In the genomic region with DNA sequence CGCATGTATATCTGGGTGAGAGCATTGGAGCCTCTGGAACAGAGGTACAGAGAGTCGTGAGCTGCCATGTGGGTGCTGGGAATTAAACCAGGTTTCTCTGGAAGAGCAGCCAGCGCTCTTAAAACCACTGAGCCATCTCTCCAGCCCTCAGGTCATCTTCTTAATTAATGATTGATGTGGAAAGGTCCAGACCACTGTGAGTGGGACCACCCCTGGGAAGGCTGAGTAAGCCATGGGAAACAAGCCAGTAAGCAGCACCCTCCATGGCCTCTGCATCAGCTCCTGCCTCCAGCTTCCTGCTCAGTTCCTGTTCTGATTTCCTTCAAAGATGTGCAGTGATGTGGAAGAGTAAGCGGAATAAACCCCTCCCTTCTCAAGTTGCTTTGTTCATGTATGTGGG, we compare ENCODE assay signal across 30 mouse cellular contexts. TPM values are rescaled to one million over a fixed set of nuclear protein-coding genes. Genes with fewer than 3 reads are reported as not detected.
A peak's percentile ranks its signal among the peaks of the same experiment; 100 is the strongest.
DNase-seq lines count a peak whose midpoint lies in the region; ATAC-seq and TF ChIP-seq lines count a peak whose summit lies in the region.
"Had no signal": no experiment of that assay in that cellular context is flagged by ENCODE, and none has a peak within 500 bp of the region (broad histone marks: within the 10 kb centered on the region; RNA-seq: fewer than 3 reads in every experiment).

No protein-coding gene starts in this region.

- no peaks in the 10 kb centered on the region for H3K27me3 ChIP-seq in kidney, adult 2 months (replicated peaks; ENCODE audit: control insufficient read depth, insufficient read depth, low read length)
- H3K27me3 ChIP-seq in limb, embryonic 11.5 days (ENCODE audit: control insufficient read depth, insufficient read depth, low read length), result no peaks in the 10 kb centered on the region; the same call in 1 of the 2 replicates
- peaks cover 30% of the 10 kb centered on the region for H3K27me3 ChIP-seq in limb, embryonic 10.5 days (ENCODE audit: low read depth, poor library complexity, severe bottlenecking)
- H3K27me3 ChIP-seq: CH12.LX; forebrain, embryonic 15.5 days; stomach, embryonic 15.5 days had no signal

- H3K36me3 ChIP-seq in kidney, adult 2 months (ENCODE audit: control insufficient read depth, insufficient read depth, low read length), result no peaks in the 10 kb centered on the region
- no peaks in the 10 kb centered on the region for H3K36me3 ChIP-seq in limb, embryonic 11.5 days (ENCODE audit: control insufficient read depth, insufficient read depth, low read length)
- no peaks in the 10 kb centered on the region for H3K36me3 ChIP-seq in limb, embryonic 10.5 days
- H3K36me3 ChIP-seq: embryonic facial prominence, embryonic 13.5 days; forebrain, embryonic 10.5 days; forebrain, embryonic 15.5 days; heart, embryonic 12.5 days; hindbrain, embryonic 13.5 days; limb, embryonic 12.5 days; neural tube, embryonic 13.5 days; stomach, embryonic 15.5 days had no signal

- H3K4me3 ChIP-seq in kidney, adult 2 months (ENCODE audit: insufficient read depth, low read depth, low read length), result no peak overlapping the region
- no peak overlapping the region for H3K4me3 ChIP-seq in limb, embryonic 11.5 days (ENCODE audit: low read depth, low read length)
- H3K4me3 ChIP-seq in limb, embryonic 10.5 days, result no peak overlapping the region
- no peak overlapping the region for H3K4me3 ChIP-seq in lung, adult 2 months (replicated peaks; ENCODE audit: extremely low read depth, low read depth, low read length)
- H3K4me3 ChIP-seq: embryonic facial prominence, embryonic 13.5 days; forebrain, embryonic 10.5 days; forebrain, embryonic 15.5 days; heart, adult 2 months; heart, embryonic 12.5 days; hindbrain, embryonic 13.5 days; limb, embryonic 12.5 days; neural tube, embryonic 13.5 days; stomach, embryonic 15.5 days had no signal

- H3K27ac ChIP-seq in kidney, adult 2 months (ENCODE audit: insufficient read depth, low read depth, low read length), result no peak overlapping the region
- no peak overlapping the region for H3K27ac ChIP-seq in limb, embryonic 11.5 days (replicated peaks; ENCODE audit: low read depth, low read length)
- H3K27ac ChIP-seq in limb, embryonic 10.5 days, result no peak overlapping the region
- H3K27ac ChIP-seq: embryonic facial prominence, embryonic 13.5 days; forebrain, embryonic 10.5 days; forebrain, embryonic 15.5 days; heart, adult 2 months; hindbrain, embryonic 13.5 days; limb, embryonic 12.5 days; neural tube, embryonic 13.5 days; stomach, embryonic 15.5 days had no signal

- H3K9me3 ChIP-seq in limb, embryonic 11.5 days (ENCODE audit: control insufficient read depth, low read length), result no peaks in the 10 kb centered on the region; the same call in 1 of the 2 replicates
- no peaks in the 10 kb centered on the region for H3K9me3 ChIP-seq in limb, embryonic 10.5 days (replicated peaks)
- H3K9me3 ChIP-seq: embryonic facial prominence, embryonic 13.5 days; forebrain, embryonic 10.5 days; forebrain, embryonic 15.5 days; heart, embryonic 12.5 days; hindbrain, embryonic 13.5 days; limb, embryonic 12.5 days; neural tube, embryonic 13.5 days; stomach, embryonic 15.5 days had no signal

- ATAC-seq in limb, embryonic 11.5 days (ENCODE audit: insufficient number of reproducible peaks, low FRiP score, low TSS enrichment, low read depth), result no peak
- ATAC-seq: forebrain, embryonic 15.5 days; intestine, embryonic 16.5 days had no signal

- WGBS in kidney, adult 2 months, result 19% methylated on average over 4 of the region's 4 CpGs
- WGBS in limb, embryonic 11.5 days, result 64% methylated on average over 4 of the region's 4 CpGs
- WGBS in limb, embryonic 10.5 days, result 72% methylated on average over 4 of the region's 4 CpGs
- WGBS in lung, adult 2 months, result 49% methylated on average over 4 of the region's 4 CpGs

- DNase-seq in kidney, adult 2 months, result peak; percentile 63
- DNase-seq in kidney, postnatal 10 days, result no peak
- DNase-seq in limb, embryonic 11.5 days (ENCODE audit: low spot score), result no peak
- DNase-seq in limb, embryonic 10.5 days (ENCODE audit: low spot score), result no peak
- peak; percentile 46 for DNase-seq in retina, postnatal 1 day
- DNase-seq in retina, embryonic 14.5 days (ENCODE audit: low spot score), result no peak
- DNase-seq in lung, adult 2 months, result no peak
- no peak for DNase-seq in lung, adult 18-20 months
- DNase-seq: adrenal gland, postnatal 14 days; cerebellum, adult 11 months; cerebellum, adult 9-10 months; gastrocnemius, postnatal 25 days; heart, adult 2 months; heart, postnatal 4 days; lung, embryonic 14.5 days; lung, postnatal 14 days; right cerebral cortex, postnatal 14 days had no signal

- 0 out of 2 replicates have a peak overlapping the region, but pooled peaks have one; percentile 30 for H3K9ac ChIP-seq in limb, embryonic 11.5 days (ENCODE audit: low read length)
- H3K9ac ChIP-seq: embryonic facial prominence, embryonic 13.5 days; forebrain, embryonic 15.5 days; heart, embryonic 12.5 days; hindbrain, embryonic 13.5 days; limb, embryonic 12.5 days; lung, embryonic 14.5 days; neural tube, embryonic 13.5 days; stomach, embryonic 15.5 days had no signal

- peaks cover 7% of the 10 kb centered on the region for H3K4me1 ChIP-seq in kidney, adult 2 months (ENCODE audit: control insufficient read depth, insufficient read depth, low read length)
- H3K4me1 ChIP-seq in limb, embryonic 11.5 days (ENCODE audit: control insufficient read depth, insufficient read depth, low read length), result peaks cover 10% of the 10 kb centered on the region; the same call in 1 of the 2 replicates
- peaks cover 26% of the 10 kb centered on the region for H3K4me1 ChIP-seq in limb, embryonic 10.5 days
- H3K4me1 ChIP-seq in lung, adult 2 months (ENCODE audit: control insufficient read depth, insufficient read depth, low read length), result peaks cover 7% of the 10 kb centered on the region; the same call in 1 of the 2 replicates

- TF ChIP-seq CTCF in kidney, adult 2 months (conservative IDR thresholded peaks at IDR 0.05; ENCODE audit: insufficient read depth, insufficient read length, low read depth, low read length), result no peak
- TF ChIP-seq CTCF in lung, adult 2 months (IDR thresholded peaks at IDR 0.05; ENCODE audit: insufficient read depth, low read length), result no peak

- no peak overlapping the region for H3K4me2 ChIP-seq in limb, embryonic 11.5 days (ENCODE audit: low read depth, severe bottlenecking)
- H3K4me2 ChIP-seq: embryonic facial prominence, embryonic 13.5 days; forebrain, embryonic 15.5 days; heart, embryonic 12.5 days; hindbrain, embryonic 13.5 days; limb, embryonic 12.5 days; lung, embryonic 14.5 days; neural tube, embryonic 13.5 days; stomach, embryonic 15.5 days had no signal

- no peak for TF ChIP-seq POLR2A in kidney, adult 2 months (IDR thresholded peaks at IDR 0.05; ENCODE audit: low read depth, low read length)
- no peak for TF ChIP-seq POLR2A in lung, adult 2 months (IDR thresholded peaks at IDR 0.05; ENCODE audit: borderline replicate concordance, extremely low read depth, low read depth, low read length)

RNA-seq across cellular contexts. Expression of gene Zfp575, which starts 4.7 kb away (rescaled TPM):
- polyA plus RNA-seq in kidney, adult 2 months (2012; rRNA removed), result 0.11 and 0.15 TPM in 2 replicates
- polyA plus RNA-seq in limb, embryonic 11.5 days (2014; fragmentation: Nextera tagmentation; extraction: Ambion mirVana), result 2.1 and 2.3 TPM in 2 replicates
- 1.6 and 2.6 TPM in 2 replicates for polyA plus RNA-seq in limb, embryonic 10.5 days (2016; fragmentation: Nextera tagmentation; extraction: Ambion mirVana)
- 0.16 and 0.27 TPM in 2 replicates for polyA plus RNA-seq in lung, adult 2 months (2012; rRNA removed)

RNA-seq across cellular contexts. Expression of gene Ethe1, which starts 4.8 kb away (rescaled TPM):
- polyA plus RNA-seq in kidney, adult 2 months (2012; rRNA removed), result 172 and 173 TPM in 2 replicates
- polyA plus RNA-seq in limb, embryonic 11.5 days (2014; fragmentation: Nextera tagmentation; extraction: Ambion mirVana), result 30.8 and 32.2 TPM in 2 replicates
- polyA plus RNA-seq in limb, embryonic 10.5 days (2016; fragmentation: Nextera tagmentation; extraction: Ambion mirVana), result 27.1 and 31.9 TPM in 2 replicates
- 20.2 and 24.5 TPM in 2 replicates for polyA plus RNA-seq in lung, adult 2 months (2012; rRNA removed)

RNA-seq across cellular contexts. Expression of gene Phldb3, which starts 18.4 kb away (rescaled TPM):
- polyA plus RNA-seq in kidney, adult 2 months (2012; rRNA removed), result 2.8 and 3.1 TPM in 2 replicates
- polyA plus RNA-seq in limb, embryonic 11.5 days (2014; fragmentation: Nextera tagmentation; extraction: Ambion mirVana), result 0.16 and 0.21 TPM in 2 replicates
- 0.09 and 0.14 TPM in 2 replicates for polyA plus RNA-seq in limb, embryonic 10.5 days (2016; fragmentation: Nextera tagmentation; extraction: Ambion mirVana)
- polyA plus RNA-seq in lung, adult 2 months (2012; rRNA removed), result 3.6 and 5.9 TPM in 2 replicates
- polyA plus RNA-seq: forebrain, embryonic 10.5 days; forebrain, embryonic 15.5 days; heart, embryonic 12.5 days; heart, postnatal 0 days; hindbrain, embryonic 13.5 days; neural tube, embryonic 13.5 days had no signal

RNA-seq across cellular contexts. Expression of gene Lypd3, which starts 44.2 kb away (rescaled TPM):
- 0.06 and 0.67 TPM in 2 replicates for polyA plus RNA-seq in kidney, adult 2 months (2012; rRNA removed)
- polyA plus RNA-seq in limb, embryonic 11.5 days (2014; fragmentation: Nextera tagmentation; extraction: Ambion mirVana), result 1.7 and 2.8 TPM in 2 replicates
- polyA plus RNA-seq in limb, embryonic 10.5 days (2016; fragmentation: Nextera tagmentation; extraction: Ambion mirVana), result 1.5 and 2.2 TPM in 2 replicates
- polyA plus RNA-seq in lung, adult 2 months (2012; rRNA removed), result 0.07 and 63.0 TPM in 2 replicates
- polyA plus RNA-seq: C2C12; frontal cortex, adult 2 months; heart, adult 2 months; heart, postnatal 0 days; hindbrain, embryonic 13.5 days had no signal

RNA-seq across cellular contexts. Expression of gene Xrcc1, which starts 46.1 kb away (rescaled TPM):
- 29.0 and 31.2 TPM in 2 replicates for polyA plus RNA-seq in kidney, adult 2 months (2012; rRNA removed)
- 141 and 148 TPM in 2 replicates for polyA plus RNA-seq in limb, embryonic 11.5 days (2014; fragmentation: Nextera tagmentation; extraction: Ambion mirVana)
- polyA plus RNA-seq in limb, embryonic 10.5 days (2016; fragmentation: Nextera tagmentation; extraction: Ambion mirVana), result 163 and 182 TPM in 2 replicates
- polyA plus RNA-seq in lung, adult 2 months (2012; rRNA removed), result 36.9 and 40.5 TPM in 2 replicates

Comparison
In these comparisons a context has a peak if more than half of its experiments do, and no peak if none do; other contexts are left out.
1. DNase-seq: peak in kidney, adult 2 months (single experiment) and retina, postnatal 1 day (single experiment); none in kidney, postnatal 10 days (single experiment), limb, embryonic 11.5 days (single experiment), limb, embryonic 10.5 days (single experiment), retina, embryonic 14.5 days (single experiment), lung, adult 2 months (single experiment) and lung, adult 18-20 months (0 of 2).